Mouse (Mus musculus): ENCODE data around the gene Gprc5a.

Gene Gprc5a

DNA sequence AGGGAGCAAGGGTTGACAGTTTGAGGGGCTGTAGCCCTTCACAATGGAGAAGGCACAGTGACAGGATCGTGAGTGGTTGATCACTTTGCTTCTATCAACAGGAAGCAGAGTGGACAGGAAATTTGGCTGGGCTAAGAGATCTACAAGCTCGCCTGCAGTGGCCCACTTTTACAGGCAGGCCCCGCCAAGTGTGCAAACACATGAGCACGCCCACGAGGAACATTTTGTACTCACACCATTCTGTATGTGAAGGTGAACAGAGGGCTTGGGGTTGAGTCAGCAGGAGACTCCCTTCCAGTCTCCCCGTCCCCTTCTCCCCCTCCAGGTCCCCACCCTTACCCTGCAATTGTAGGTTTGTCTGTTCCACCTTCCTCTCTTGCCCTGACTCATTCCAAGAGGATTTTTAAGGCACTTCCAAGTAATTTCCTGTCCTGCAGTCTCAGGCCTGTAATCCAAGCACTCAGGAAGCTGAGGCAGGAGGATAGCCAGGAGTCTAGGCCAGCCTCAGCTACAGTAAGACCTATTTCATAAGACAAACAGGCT, 9.0 kb downstream of the Gprc5a start:
- no peak for DNase-seq

DNA sequence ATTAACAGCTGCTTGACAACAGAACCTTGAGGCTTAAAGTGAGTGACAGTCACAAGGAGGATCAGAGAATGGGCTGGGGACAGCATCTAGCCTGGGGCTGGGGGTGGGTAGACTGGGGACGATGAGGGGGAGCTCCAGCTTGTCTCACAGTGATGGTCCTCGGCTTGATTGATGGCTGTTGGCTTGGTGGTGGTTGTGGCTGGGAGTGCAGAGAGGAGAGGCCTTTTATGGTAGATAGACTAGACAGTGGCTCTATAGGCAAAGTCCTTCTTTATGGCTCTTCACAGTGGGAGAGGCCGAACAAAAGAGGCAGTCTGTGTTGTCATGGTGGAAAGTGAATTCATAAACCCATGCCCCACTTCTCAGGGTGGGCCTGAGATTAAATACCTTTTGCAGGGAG, 10.8 kb downstream of the Gprc5a start:
- DNase-seq, result no peak

DNA sequence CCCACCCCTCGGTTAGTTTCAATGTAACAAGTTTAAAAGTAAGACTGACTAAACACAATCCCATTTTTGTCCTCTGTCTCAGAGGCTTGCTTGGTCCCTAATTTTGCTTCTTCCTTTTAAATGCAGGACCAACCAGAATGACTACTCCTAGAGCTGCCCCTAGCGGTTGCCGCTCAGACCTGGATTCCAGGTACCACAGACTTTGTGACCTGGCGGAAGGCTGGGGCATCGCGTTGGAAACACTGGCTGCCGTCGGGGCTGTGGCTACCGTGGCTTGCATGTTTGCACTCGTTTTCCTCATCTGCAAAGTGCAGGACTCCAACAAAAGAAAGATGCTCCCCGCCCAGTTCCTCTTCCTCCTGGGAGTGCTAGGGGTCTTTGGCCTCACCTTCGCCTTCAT, 13.0 kb downstream of the Gprc5a start:
- no peak for DNase-seq

- DNase-seq, result no peak
Observed at GRCm38 (mm10) chr6:135083991-135084502, 18.6 kb downstream of the Gprc5a start.

DNA sequence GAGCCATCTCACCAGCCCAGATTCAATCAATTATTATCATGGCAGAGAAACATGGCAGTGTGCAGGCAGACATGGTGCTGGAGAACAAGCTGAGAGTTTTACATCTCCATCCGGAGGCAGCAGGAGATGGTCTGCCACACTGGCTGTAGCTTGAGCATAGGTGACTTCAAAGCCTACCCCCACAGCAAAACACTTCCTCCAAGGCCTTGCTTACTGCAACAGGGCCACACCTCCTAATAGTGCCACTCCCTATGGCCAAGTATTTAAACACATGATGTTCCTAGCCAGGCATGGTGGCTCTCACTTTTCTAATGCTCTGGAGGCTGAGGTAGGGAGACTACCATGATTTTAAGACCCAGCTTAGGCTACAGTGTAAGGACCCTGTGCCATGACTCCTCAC, 20.3 kb downstream of the Gprc5a start:
- no peak for DNase-seq

DNA sequence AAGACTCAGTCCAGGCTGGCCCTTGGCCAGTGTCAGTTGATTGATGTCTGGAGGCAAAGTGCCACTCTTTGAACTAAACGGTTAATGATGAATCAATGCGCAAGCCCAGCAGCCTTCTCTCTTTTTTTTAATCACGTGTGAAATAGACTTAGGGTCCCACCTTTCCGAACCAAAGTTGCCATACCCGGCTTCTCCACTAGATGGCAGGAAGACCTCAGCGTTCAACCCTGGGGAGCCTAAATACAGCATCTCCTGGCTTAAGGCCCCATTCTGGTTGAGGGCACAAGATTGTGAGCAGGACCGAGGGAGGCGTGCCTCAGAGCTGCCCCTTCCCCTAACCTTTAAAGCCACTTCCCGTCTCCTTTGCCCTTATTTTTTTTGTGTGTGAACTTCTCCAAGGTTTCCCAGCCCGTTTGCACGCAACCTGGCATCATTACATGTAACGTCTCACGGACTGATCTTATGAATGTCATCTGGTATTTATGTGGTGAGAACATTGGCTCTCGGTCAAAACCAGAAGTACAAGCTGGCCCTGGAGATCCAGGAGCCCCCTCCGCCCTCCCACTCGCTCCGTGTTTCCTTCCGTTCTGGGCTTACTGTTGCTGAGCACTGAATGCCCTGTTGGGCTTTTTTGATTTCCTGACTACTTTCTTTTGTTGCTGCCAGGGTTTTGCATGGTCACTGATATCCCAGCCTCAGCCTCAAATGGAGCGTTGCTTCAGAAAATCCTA, 22.4 kb downstream of the Gprc5a start:
- peak; percentile 62 to 77 for DNase-seq

GRCm38 (mm10) chr6:135089786-135090185, 24.3 kb downstream of the Gprc5a start:
- DNase-seq, result no peak

- DNase-seq, result no peak
Observed at GRCm38 (mm10) chr6:135090661-135091060, 25.2 kb downstream of the Gprc5a start.

DNA sequence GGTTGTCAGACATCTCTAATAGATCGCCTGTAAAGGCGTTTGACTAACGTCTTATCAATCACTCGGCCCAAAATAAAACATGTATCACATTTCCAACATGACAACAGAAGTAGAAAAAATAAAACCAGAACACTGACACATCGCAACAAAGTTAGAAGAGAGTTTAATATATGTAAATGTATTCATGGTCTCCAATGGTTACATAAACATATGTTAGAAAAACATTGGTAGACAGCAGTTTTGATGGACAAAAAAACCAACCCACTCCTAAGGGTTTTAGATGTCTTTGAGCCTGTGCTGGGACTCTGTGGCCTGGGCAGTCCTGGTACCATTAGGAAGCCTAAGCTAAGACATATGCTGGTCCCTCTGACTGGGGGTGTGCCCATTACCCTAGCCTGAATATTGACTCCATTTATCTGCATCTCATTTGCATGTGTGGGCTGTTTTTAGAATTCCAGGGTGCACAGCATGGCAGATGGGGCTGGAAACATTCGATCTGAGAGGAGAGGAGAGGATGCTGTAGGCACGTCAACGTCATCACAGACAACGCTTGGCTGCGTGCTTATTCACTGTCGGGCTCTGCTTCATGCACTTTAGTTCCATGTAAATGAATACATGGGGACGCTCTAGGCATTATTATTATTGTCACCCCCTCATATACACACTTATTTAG, 27.5 kb downstream of the Gprc5a start:
- DNase-seq, result no peak

DNA sequence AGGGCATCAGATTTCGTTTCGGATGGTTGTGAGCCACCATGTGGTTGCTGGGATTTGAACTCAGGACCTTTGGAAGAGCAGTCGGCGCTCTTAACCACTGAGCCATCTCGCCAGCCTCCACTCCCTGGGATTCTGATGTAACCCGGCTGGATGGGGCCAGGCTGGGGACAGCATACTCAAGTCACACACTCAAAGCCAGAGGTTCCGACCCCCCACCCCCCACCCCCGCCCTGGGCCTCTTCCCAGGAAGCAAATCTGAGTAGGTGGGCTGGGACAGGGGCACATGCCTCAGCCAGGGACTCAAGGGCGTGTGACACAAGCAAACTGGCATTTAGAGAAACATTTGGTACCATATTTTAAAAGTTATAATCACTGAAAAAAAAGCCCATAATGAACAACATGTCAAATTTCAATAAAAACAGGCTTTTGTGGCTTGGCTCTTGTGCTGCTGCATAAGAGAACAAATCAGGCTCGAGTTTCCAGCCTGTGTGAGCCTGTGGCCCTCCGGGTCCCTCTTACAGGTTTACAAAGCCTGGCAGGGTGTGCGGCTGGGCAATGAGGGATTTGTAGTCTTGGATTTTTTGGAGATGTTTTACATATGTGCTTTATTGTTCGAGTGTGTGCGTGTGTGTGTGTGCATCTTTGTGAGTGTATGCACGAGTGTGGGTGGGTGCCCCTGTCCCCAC, 35.5 kb downstream of the Gprc5a start:
- no peak for DNase-seq

DNA sequence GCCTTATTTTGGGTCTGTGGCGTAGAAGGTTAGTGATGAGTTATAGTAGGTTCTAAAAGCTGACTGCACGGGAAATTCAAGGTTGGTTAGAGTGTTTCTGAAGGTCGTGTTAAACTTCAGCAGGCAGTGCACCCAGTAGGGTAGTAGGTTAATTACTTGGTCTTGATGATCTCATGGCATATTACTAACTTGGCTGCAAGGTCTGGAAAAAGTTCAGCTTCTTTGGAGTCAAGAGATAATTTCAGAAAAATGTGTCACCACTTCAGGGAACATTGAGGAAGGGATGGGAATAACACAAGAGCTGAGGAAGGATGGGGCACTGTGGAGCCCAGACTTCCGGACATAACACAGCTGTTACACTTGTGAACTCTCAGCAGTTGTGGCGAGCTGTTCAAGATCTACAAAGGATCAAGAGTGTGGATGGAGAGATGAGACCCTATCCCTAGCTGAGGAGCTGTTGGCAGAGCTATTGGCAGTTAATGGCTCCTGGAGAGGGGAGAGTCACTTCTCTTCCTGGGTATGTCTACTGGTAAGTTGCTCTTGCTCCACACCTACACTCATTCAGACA, 37.4 kb downstream of the Gprc5a start:
- no peak for DNase-seq

- no peak for DNase-seq
Observed at GRCm38 (mm10) chr6:135107014-135107413, 41.6 kb downstream of the Gprc5a start.

GRCm38 (mm10) chr6:135112411-135113113, 47.1 kb downstream of the Gprc5a start:
- no peak for DNase-seq

DNA sequence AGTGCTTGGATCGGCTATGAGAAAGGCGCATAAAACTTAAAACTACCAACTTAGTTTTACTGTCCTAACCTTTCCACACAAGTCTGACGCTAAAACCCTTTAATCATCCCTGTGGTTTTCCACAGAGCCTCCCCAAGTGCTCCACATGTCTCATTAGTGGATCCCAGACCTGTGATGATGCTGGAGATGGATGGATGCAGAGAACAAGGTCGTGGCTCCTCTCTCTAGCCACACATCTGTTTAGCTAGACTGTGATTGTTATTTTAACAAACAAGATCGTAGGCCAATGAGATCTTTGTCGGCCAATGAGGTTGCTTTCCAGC, 47.6 kb downstream of the Gprc5a start:
- DNase-seq, result no peak

DNA sequence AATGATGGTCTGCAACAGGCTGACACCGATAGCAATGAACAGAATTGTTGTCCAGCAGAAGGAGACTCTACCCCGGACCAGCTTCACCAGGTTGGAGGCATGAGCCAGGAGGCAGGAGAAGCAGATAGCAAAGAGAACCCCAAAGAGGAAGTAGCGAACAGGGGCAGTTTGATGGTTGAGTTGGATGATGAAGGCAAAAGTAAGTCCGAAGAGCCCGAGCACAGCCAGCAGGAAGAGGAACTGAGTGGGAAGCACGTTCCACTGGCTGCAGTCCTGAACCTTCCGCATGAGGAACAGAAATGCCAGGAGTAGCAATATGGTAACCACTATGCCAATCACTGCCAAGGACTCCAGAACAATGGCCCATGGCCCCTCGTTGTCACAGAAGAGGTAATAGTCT, 51.0 kb downstream of the Gprc5a start:
- no peak for DNase-seq

DNA sequence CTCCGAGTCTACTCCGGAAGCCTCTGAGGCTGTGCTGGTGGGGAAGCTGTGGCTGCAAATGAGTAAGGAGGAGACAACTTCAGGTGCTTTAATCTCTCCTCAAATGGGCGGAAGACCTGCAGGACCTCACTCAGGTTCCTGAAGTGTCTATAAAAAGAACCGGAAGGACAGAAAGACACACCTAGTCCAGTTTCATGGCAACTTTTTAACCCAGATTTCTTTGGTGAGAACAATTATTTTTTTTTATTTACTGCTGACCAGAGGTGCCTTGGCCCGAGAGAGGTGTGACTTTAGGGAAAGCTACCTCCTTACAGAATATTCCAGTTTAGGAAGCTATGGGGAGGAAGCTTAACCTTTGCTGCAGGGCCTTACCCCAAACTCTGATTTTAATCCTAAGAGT, 52.7 kb downstream of the Gprc5a start, which contains the start of gene Gprc5d:
Gene Gprc5d (minus strand): TSS at position 101 of the 400 bp plus-strand sequence.
- no peak for DNase-seq

GRCm38 (mm10) chr6:135124755-135125380, 59.4 kb downstream of the Gprc5a start:
- no peak for DNase-seq

DNA sequence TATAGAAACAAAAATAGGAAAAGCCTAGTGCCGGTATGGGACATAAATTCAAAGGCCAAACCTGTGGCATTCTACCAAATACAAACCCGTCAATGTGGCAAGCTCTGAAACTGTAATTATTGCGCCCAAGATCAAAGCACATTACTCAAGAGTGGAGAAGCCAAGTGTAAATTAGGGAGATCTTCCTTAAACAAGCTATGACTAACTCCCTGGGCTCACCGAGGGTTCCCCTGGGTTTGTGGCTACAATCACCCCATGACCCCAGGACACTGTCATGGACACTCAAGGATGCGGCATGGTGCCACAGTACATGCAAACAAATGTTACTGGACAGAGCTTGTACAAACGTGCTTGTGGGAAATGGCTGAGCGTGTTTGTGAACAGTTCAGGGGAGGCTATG, 67.6 kb downstream of the Gprc5a start:
- DNase-seq, result no peak

DNA sequence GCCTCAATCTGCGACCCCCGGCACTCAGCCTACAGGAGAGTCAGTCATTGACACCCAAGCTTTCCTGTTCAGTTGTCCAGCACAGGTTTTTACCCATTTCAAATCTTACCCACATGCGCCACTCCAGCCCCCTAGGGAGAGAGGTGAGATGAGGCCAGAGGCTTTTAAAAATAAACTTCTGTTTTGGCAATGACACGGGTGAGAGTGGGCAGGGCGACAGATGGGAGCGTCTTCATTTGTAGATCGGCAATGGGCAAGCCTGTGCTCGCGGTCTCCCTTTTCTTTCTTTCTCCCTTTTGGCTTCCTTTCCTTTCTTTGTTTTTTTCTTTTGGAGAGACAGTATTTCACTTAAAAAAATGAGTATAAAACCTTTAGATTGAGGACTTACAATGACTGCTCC, 68.0 kb downstream of the Gprc5a start:
- DNase-seq, result no peak
